Mouse (Mus musculus) midbrain, postnatal 0 days (tissue): Measurements from ENCODE around the gene Nkx1-2. TPM values are rescaled to one million over a fixed set of nuclear protein-coding genes. Genes with fewer than 3 reads are reported as not detected.
A peak's percentile ranks its signal among the peaks of the same experiment; 100 is the strongest.

Source experiments
- ATAC-seq: fragments of 200-750 bp; cut with Nextera tagmentation; 2 replicates; pipeline ENCODE4 v1.8.0; 2017; ENCODE audit warnings: moderate number of reproducible peaks, mild to moderate bottlenecking, moderate TSS enrichment, moderate library complexity; ENCODE audit not compliant: low FRiP score
- DNase-seq: peaks from one replicate; pipeline ENCODE4 v3.0.0-alpha.2; 2015; ENCODE audit warnings: low spot score
- H3K27ac ChIP-seq: fragments of 300-500 bp; sonication (generic); 2 replicates; pipeline ENCODE4 v1.5.1; 2014; ENCODE audit warnings: low read depth, mild to moderate bottlenecking, low read length, mixed read lengths
- H3K27me3 ChIP-seq: fragments of 300-500 bp; sonication (generic); 2 replicates; pipeline ENCODE4 v1.6.1; 2014; ENCODE audit warnings: low read length, control low read depth, mixed read lengths; ENCODE audit not compliant: insufficient read depth
- H3K36me3 ChIP-seq: fragments of 300-500 bp; sonication (generic); 2 replicates; pipeline ENCODE4 v1.6.1; 2014; ENCODE audit warnings: low read length, control low read depth, mixed read lengths; ENCODE audit not compliant: insufficient read depth
- H3K4me1 ChIP-seq: fragments of 300-500 bp; sonication (generic); 2 replicates; pipeline ENCODE4 v1.6.1; 2014; ENCODE audit warnings: mild to moderate bottlenecking, control low read depth, antibody characterized with exemption, low read length, mixed read lengths; ENCODE audit not compliant: insufficient read depth
- H3K4me2 ChIP-seq: fragments of 300-500 bp; sonication (generic); 2 replicates; pipeline ENCODE4 v1.6.1; 2014; ENCODE audit warnings: low read depth, mild to moderate bottlenecking, low read length, mixed read lengths; ENCODE audit not compliant: poor library complexity, severe bottlenecking
- H3K4me3 ChIP-seq: fragments of 300-500 bp; sonication (generic); 2 replicates; pipeline ENCODE4 v1.5.1; 2014; ENCODE audit warnings: low read depth, mild to moderate bottlenecking, low read length, moderate library complexity
- H3K9ac ChIP-seq: fragments of 300-500 bp; sonication (generic); replicated peaks from 2 replicates; pipeline ENCODE4 v1.6.1; 2014; ENCODE audit warnings: mild to moderate bottlenecking, low read length, moderate library complexity, mixed read lengths; ENCODE audit not compliant: poor library complexity, severe bottlenecking
- H3K9me3 ChIP-seq: fragments of 300-500 bp; sonication (generic); 2 replicates; pipeline ENCODE4 v1.6.1; 2016; ENCODE audit warnings: low read length, control low read depth
- CTCF ChIP-seq: IDR thresholded peaks from 2 replicates; pipeline ENCODE4 v1.5.1; 2016; ENCODE audit warnings: antibody characterized with exemption, mild to moderate bottlenecking
- WGBS: fragments of 180-500 bp; shearing (Covaris S2); extraction: QIAGEN DNeasy Blood & Tissue Kit; methylation state at CpG from one replicate; pipeline ENCODE4 v1.1.7; 2014; 5-methylcytosine and 5-hydroxymethylcytosine counted together
- polyA plus RNA-seq: library from polyadenylated mRNA; unstranded; fragments of >200 nt; fragmentation: Nextera tagmentation; extraction: Ambion mirVana; gene quantifications from 2 replicates; pipeline ENCODE4 v1.2.1, GENCODE M21; 2015
- total RNA-seq: library from RNA; depleted of rRNA; stranded (reverse); fragments of >200 nt; gene quantifications from 2 replicates; pipeline ENCODE4 v1.2.3, GENCODE M21; 2014; rRNA removed

Nkx1-2 gene
- total RNA-seq (0.60 and 0.80 TPM in 2 replicates), polyA plus RNA-seq (0.10 and 0.37 TPM in 2 replicates)

GRCm38 (mm10) chr7:132599071-132599975 lies at the start of gene Nkx1-2:
TSS of gene Nkx1-2 (minus strand) at chr7:132599637.
- ATAC-seq (no peak; the same call in 1 of the 2 replicates), DNase-seq (no peak)
- no peaks in the 10 kb centered on the region; the same call in none of the 2 replicates for H3K4me1 ChIP-seq
- peak within 1 kb of the TSS; percentile 32 for H3K4me3 ChIP-seq
- 0 out of 2 replicates have a peak within 1 kb of the TSS, but pooled peaks have one; percentile 3 for H3K9ac ChIP-seq
- H3K36me3 ChIP-seq, result no peaks in the 10 kb centered on the region
- no peak within 1 kb of the TSS for H3K27ac ChIP-seq
- 1% methylated on average over 47 of the region's 52 CpGs for WGBS
- TF ChIP-seq CTCF, result no peak
- peak within 1 kb of the TSS; percentile 77 for H3K4me2 ChIP-seq
- peaks cover 66% of the 10 kb centered on the region for H3K27me3 ChIP-seq
- no peaks in the 10 kb centered on the region for H3K9me3 ChIP-seq

GRCm38 (mm10) chr7:132646514-132646913 lies 47.1 kb upstream of the Nkx1-2 start:
- 92% methylated on average over 1 of the region's 1 CpGs for WGBS
- H3K4me2 ChIP-seq, result no peak overlapping the region

GRCm38 (mm10) chr7:132644605-132645279 lies 45.3 kb upstream of the Nkx1-2 start:
- no peak for ATAC-seq
- H3K4me1 ChIP-seq, result no peaks in the 10 kb centered on the region
- H3K36me3 ChIP-seq, result peaks cover 4% of the 10 kb centered on the region; the same call in 1 of the 2 replicates
- H3K4me2 ChIP-seq, result no peak overlapping the region
- 86% methylated on average over 11 of the region's 11 CpGs for WGBS
- no peak for DNase-seq
- no peaks in the 10 kb centered on the region for H3K9me3 ChIP-seq
- H3K4me3 ChIP-seq, result no peak overlapping the region
- no peak for TF ChIP-seq CTCF
- H3K9ac ChIP-seq, result no peak overlapping the region
- H3K27me3 ChIP-seq, result no peaks in the 10 kb centered on the region; the same call in 1 of the 2 replicates
- no peak overlapping the region for H3K27ac ChIP-seq

More at GRCm38 (mm10) chr7:132646514-132646913, 47.1 kb upstream of the Nkx1-2 start:
- DNase-seq, result no peak
- no peak overlapping the region for H3K27ac ChIP-seq
- no peaks in the 10 kb centered on the region for H3K9me3 ChIP-seq
- TF ChIP-seq CTCF, result no peak
- H3K9ac ChIP-seq, result no peak overlapping the region
- H3K36me3 ChIP-seq, result peaks cover 8% of the 10 kb centered on the region; the same call in 1 of the 2 replicates
- no peak for ATAC-seq
- no peak overlapping the region for H3K4me3 ChIP-seq
- no peaks in the 10 kb centered on the region for H3K4me1 ChIP-seq
- H3K27me3 ChIP-seq, result no peaks in the 10 kb centered on the region

- ATAC-seq, result no peak
- Histone ChIP-seq H3K36me3 (peaks cover 4% of the 10 kb centered on the region; the same call in 1 of the 2 replicates), H3K9me3 (no peaks in the 10 kb centered on the region), H3K27me3 (no peaks in the 10 kb centered on the region; the same call in 1 of the 2 replicates), H3K4me2 (no peak overlapping the region), H3K4me3 (no peak overlapping the region), H3K4me1 (no peaks in the 10 kb centered on the region), H3K27ac (no peak overlapping the region), H3K9ac (no peak overlapping the region)
- no peak for TF ChIP-seq CTCF
- 88% methylated on average over 1 of the region's 1 CpGs for WGBS
- no peak for DNase-seq
These were observed 42.2 kb upstream of the Nkx1-2 start for GRCm38 (mm10) chr7:132641606-132642005.

GRCm38 (mm10) chr7:132640946-132641345 lies 41.5 kb upstream of the Nkx1-2 start:
- Histone ChIP-seq H3K4me2 (no peak overlapping the region), H3K27me3 (no peaks in the 10 kb centered on the region; the same call in 1 of the 2 replicates), H3K4me3 (no peak overlapping the region), H3K4me1 (no peaks in the 10 kb centered on the region), H3K27ac (no peak overlapping the region), H3K9me3 (no peaks in the 10 kb centered on the region), H3K36me3 (peaks cover 4% of the 10 kb centered on the region; the same call in 1 of the 2 replicates), H3K9ac (no peak overlapping the region)
- DNase-seq, result peak; percentile 72
- no peak for ATAC-seq
- 54% methylated on average over 9 of the region's 9 CpGs for WGBS
- TF ChIP-seq CTCF, result no peak
